Mouse (Mus musculus) bone marrow macrophage, adult 2 months (primary cell): ENCODE data around the gene Gm20388.

Experiments
- CTCF ChIP-seq: IDR thresholded peaks from 2 replicates; pipeline ENCODE4 v1.5.1; 2012; ENCODE audit warnings: low read depth, mild to moderate bottlenecking, low read length, moderate library complexity
- POLR2A ChIP-seq: IDR thresholded peaks from 2 replicates; pipeline ENCODE4 v1.6.1; 2012; ENCODE audit warnings: mild to moderate bottlenecking, low read depth, low read length, borderline replicate concordance

DNA sequence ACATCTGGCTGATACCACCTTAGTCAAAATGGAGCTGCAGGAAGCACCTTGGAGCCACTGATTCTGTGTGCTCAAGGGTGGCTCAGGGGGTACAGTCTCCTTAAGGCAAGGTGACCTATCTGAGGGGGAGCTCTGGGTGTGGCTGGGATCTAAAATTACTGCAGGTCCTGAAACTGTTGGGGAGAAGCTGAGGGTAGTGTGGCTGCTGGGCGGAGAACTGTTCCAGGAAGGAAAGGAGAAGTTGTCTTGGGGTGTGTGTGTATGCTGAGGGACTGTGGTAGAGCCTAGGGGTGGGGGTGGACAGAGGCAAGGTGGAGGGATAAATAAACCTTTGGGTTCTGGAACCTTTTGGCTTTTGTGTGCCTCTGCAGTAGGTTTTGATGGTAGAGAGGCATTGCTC, 2778.7 kb downstream of the Gm20388 start:
- no peak for TF ChIP-seq CTCF
- TF ChIP-seq POLR2A, result no peak
